Mouse (Mus musculus) forebrain, embryonic 10.5 days (tissue): ENCODE data around the gene Kif14. TPM values are rescaled to one million over a fixed set of nuclear protein-coding genes. Genes with fewer than 3 reads are reported as not detected.

ENCODE experiments used
- polyA plus RNA-seq: library from polyadenylated mRNA; unstranded; fragments of >200 nt; fragmentation: Nextera tagmentation; extraction: Ambion mirVana; gene quantifications from 2 replicates; pipeline ENCODE4 v1.2.1, GENCODE M21; 2016

Kif14 gene
- polyA plus RNA-seq, 1 experiment from 2014 or later: 10.0 TPM

Other genes with a start within 250 kb of the Kif14 start
- 21.2 and 23.2 TPM in 2 replicates for gene Inava, start 232.1 kb upstream of the Kif14 start, polyA plus RNA-seq
- not detected in 2 replicates for gene Gpr25, start 205.5 kb upstream of the Kif14 start, polyA plus RNA-seq
- gene Camsap2, start 120.2 kb upstream of the Kif14 start, polyA plus RNA-seq: 11.5 and 12.9 TPM in 2 replicates
- gene Ddx59, start 51.1 kb upstream of the Kif14 start, polyA plus RNA-seq: 18.5 and 20.1 TPM in 2 replicates
- gene Zfp281, start 158.6 kb downstream of the Kif14 start, polyA plus RNA-seq: 24.7 and 27.8 TPM in 2 replicates